Mouse (Mus musculus) gastrocnemius, postnatal 10 days (tissue): ENCODE data around the gene BC049352. TPM values are rescaled to one million over a fixed set of nuclear protein-coding genes. Genes with fewer than 3 reads are reported as not detected.
A peak's percentile ranks its signal among the peaks of the same experiment; 100 is the strongest.

Experiments used
- DNase-seq: peaks from one replicate; pipeline ENCODE4 v3.0.0; 2021; ENCODE audit warnings: mixed read lengths
- total RNA-seq, 2 experiments: library from RNA; stranded (reverse); gene quantifications; 2 replicates each; pipeline ENCODE4 v1.2.3; 2021

The BC049352 gene
- total RNA-seq, 2 experiments from 2014 or later: not detected

GRCm38 (mm10) chr9:45250306-45250705 lies 68.5 kb downstream of the BC049352 start:
- DNase-seq: no peak

DNA sequence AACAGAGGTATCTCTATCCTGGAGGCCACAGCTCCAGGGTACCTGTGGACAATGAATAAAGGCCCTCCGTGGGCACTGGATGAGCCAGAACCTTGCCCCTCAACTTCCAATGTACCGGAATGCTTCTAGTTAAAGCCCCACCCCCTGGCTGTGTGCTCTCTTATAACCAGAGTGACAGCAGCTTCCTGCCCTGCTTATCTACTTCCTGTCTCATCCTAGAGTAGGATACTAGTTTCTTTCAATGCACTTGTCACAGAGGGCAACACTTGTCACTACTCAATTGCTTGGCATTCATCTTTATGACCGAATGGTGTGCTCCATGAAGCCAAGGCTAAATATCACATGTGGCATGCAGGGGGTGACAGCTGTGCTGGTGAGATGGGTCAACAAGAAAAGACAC lies 69.5 kb downstream of the BC049352 start:
- no peak for DNase-seq

DNA sequence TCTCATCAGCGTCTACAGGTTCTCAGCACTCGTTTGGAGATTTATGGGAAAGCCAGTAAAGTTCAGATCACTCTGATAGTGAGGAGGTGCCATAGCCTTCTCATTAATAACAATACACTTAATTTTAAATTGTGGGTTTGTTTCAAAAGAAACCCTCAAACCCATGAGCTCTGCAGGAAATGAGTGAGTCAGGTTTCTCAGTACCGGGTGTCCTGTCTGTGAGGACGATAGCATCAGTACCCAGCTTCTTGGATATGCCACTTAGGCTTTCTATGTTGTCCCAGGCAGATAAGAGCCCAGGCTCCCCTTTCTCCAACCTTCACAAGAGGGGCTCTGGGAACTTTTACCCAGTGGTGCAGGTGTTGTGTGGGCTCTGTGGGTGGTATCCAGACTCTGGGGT lies 70.2 kb downstream of the BC049352 start:
- DNase-seq: no peak

GRCm38 (mm10) chr9:45252395-45252794 lies 70.6 kb downstream of the BC049352 start:
- no peak for DNase-seq

GRCm38 (mm10) chr9:45254021-45254420 lies 72.2 kb downstream of the BC049352 start:
- no peak for DNase-seq

DNA sequence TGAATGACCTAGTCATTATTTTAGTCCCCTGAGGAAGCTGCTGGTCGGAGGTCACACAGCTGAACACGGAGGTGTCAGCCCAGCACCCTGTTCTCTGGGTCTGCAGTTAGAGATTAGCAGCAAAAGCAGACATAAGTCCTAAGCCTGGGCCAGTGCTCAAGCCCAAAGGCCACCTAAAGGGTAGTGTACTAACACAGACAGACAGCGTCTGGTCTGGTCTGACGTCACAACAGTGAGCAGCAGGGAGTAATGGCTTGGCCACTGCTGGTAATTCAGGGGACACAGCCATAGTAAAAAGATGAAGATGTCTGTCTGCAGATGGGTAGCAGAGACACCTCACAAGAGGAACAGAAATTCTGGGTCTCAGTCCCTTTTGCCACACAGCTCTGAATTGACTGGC lies 72.8 kb downstream of the BC049352 start:
- DNase-seq: no peak

GRCm38 (mm10) chr9:45255431-45255830 lies 73.6 kb downstream of the BC049352 start:
- no peak for DNase-seq

- DNase-seq: no peak
These were observed 74.2 kb downstream of the BC049352 start for GRCm38 (mm10) chr9:45255967-45256366.

DNA sequence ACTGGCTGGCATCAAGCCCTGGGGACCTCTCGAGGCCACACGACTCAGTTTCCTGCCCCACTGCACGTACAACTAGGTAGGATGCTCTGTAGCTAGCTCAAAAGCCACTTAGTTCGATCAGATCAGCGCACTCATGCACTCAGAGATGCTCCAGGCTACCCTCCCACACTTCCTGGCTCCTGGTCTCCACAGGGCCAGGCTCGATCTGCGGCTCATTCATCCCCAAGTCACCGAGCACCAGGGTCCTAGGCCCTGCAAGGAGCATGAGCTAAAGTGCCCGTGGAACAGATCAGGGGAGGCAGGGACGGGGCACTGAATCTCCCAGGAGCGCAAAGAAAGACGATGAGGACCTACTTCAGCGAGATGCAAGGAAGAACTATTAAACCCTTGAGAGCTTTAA lies 77.3 kb downstream of the BC049352 start:
- DNase-seq: no peak

- peak; percentile 48 for DNase-seq
These were observed 79.7 kb downstream of the BC049352 start for GRCm38 (mm10) chr9:45261466-45261865.

GRCm38 (mm10) chr9:45261872-45262271 lies 80.1 kb downstream of the BC049352 start:
- no peak for DNase-seq

GRCm38 (mm10) chr9:45267099-45267498 lies 85.3 kb downstream of the BC049352 start:
- DNase-seq: no peak

DNA sequence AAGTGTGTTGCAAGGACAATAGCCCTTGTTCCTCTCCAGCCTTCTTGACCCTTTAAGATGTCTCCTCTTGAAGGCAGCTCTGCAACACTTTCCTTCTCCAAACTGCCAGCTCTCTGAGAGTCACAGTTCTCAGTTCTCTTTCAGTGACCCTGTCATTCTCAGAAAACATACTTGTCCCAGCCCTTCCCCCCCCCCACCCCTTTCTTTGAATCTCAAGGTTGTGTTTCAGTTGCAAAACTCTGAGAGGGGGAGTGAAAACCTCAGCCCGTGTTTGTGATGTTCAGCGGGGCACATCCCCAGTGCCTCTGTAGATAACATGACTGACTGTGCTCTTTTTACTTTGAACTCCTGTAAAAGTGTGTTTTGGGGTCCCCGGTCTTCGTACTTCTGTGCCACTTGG lies 86.3 kb downstream of the BC049352 start:
- DNase-seq: no peak

GRCm38 (mm10) chr9:45268597-45269325 lies 87.0 kb downstream of the BC049352 start, which contains the start of gene Il10ra:
Il10ra (minus strand) TSS chr9:45269149.
- DNase-seq: peak; percentile 49

- no peak for DNase-seq
These were observed 90.4 kb downstream of the BC049352 start for GRCm38 (mm10) chr9:45272213-45272612.

GRCm38 (mm10) chr9:45274218-45274617 lies 92.4 kb downstream of the BC049352 start:
- no peak for DNase-seq

DNA sequence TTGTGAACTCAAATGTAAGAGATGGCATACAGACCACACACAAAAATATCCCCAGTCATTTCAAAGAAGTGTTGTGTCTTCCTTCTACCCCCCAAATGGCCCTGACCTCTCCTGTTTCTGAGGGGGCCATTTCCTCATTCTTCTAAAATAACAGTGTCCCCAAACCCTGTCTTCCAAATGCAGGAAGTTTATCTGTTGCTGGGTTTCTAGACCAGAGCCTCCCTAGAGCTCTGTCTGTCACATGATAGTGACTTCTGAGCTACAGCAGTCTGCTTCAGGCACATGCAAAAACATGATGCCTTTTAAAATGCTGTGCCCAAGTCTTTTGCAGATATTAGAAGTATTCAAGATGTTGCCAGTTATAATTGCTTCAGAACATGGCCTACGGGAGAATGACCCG lies 92.8 kb downstream of the BC049352 start:
- no peak for DNase-seq

DNA sequence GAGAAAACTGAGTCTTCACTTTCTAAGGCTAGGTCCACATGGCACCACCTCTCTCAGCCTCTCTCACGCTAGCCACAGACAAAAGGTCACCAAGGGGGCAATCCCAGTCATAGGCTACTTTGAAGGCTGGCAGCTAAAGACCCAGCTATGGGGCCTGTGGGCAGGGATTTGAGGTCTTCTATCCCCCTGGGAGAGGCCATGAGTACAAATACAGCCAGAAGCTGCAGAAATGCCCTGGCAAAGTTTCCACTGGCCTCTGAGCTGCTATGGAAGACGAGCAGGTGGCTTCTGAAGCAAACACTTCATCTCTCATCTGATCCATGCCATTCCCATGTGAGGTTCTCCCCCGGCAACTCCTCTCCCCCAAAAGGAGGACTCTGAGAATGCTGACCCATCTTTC lies 98.3 kb downstream of the BC049352 start:
- no peak for DNase-seq

DNA sequence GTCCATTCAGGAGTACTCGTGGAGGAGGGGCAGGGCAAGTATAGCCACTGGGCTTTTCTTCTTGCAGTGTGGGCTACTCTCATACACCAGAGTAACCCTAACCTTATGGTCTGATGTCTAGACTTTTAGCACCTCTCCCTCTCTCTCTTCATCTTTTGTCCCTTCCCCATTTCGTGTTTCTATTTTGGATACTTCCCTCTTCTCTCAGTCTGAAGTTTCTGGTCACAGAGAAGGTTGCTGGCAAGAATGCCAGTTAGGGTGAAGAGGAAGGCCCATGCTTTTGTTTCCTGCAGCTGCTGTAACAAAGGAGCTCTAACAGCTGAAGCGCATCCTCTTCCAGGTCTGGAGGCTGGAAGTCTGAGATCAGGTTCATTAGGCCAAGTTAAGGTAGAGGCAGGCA lies 99.1 kb downstream of the BC049352 start:
- no peak for DNase-seq

GRCm38 (mm10) chr9:45282466-45282865 lies 100.7 kb downstream of the BC049352 start:
- no peak for DNase-seq

DNA sequence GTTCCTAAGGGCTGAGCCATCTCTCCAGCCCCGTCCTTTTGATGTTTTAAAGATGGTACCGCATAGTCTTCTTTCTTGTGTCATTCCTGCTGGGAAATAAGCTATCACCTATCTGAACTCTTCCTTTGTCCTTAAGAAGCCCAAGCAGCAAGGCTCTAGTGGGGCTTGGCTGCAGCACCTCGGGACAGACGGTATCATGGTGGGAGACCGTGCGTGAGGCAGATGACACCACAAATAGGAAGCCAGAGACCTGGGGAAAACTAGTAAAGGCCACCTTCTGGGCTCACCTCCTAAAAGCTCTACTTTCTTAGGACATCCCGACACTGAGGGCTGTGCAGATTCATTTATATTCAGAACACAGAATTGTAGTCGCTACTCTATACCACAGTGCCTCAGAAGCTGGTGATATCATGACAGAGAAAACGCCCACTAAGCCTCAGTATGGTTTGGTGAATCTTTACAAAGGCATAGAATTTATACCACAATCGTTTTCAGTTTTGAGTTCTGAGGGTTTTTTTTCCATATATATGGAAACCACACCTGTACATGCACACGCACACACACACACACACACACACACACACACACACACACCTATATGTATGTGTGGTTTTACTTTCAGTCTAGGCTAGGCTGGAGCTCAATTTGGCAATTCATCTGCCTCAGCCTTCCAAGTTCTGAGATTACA lies 109.8 kb downstream of the BC049352 start:
- no peak for DNase-seq

GRCm38 (mm10) chr9:45294210-45295011 lies 112.6 kb downstream of the BC049352 start:
- DNase-seq: no peak
